Mouse (Mus musculus): ENCODE measurements at regions not wholly inside any gene's neighbourhood (a gene's known extent, or its start where the extent isn't known, plus 50 kb on each side); places are given as distances from the start of the nearest gene placed in this dataset.

DNA sequence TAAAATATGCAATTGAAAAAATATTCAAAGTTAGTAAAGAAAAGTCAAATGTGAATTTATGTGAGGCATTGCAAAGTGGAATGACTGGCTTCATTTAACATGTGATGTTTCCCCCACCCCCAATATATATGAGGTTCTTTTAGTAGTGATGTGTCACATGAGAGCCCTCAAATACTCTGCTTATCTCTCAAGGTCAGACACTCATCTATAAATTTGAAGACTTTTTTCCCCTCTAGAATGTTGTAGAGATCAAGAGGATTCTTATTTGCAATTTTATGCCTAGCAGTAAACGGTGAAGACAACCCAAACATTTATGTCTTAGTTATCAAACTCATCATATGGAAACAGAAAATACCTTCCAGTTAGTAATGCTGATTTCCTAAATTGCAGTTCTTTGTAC is 457.8 kb upstream of the Tusc1 start:
- H3K4me1 ChIP-seq (ENCODE audit: control insufficient read depth, insufficient read depth, low read length): no peaks in the 10 kb centered on the region
- H3K27me3 ChIP-seq (replicated peaks; ENCODE audit: control insufficient read depth, insufficient read depth, low read length): no peaks in the 10 kb centered on the region
- no peaks in the 10 kb centered on the region for H3K9me3 ChIP-seq (ENCODE audit: control insufficient read depth, low read length)
- WGBS: 70% methylated on average over 1 of the region's 1 CpGs
- H3K27ac ChIP-seq (ENCODE audit: low read length): no peak overlapping the region
- no peak for ATAC-seq
- H3K4me2 ChIP-seq (ENCODE audit: low read depth, low read length): no peak overlapping the region
- no peak overlapping the region for H3K4me3 ChIP-seq (ENCODE audit: low read length)
- H3K9ac ChIP-seq (ENCODE audit: low read depth, low read length): no peak overlapping the region
- H3K36me3 ChIP-seq (ENCODE audit: control insufficient read depth, insufficient read depth, low read length): no peaks in the 10 kb centered on the region

DNA sequence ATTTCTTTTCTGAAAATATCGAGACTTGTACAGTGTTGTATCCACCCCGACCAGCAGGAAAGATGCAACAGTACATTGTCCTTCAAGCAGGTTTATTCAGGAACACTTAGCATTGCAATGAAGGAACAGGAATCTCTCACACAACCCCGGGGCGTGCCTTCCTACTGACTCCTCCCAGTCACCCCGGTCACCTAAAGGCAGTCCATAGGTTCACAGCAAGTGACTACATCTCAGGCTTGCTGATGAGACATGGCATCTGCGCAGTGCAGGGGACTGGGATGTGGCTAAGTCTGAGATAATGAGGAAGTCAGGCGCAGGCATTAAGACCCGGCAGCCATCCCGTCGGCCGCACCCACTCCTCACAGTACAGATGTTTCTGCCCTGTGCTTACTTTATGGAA is 454.8 kb upstream of the Tusc1 start:
- 80% methylated on average over 11 of the region's 11 CpGs for WGBS
- no peak for ATAC-seq
- H3K4me3 ChIP-seq (ENCODE audit: low read length): no peak overlapping the region
- H3K4me2 ChIP-seq (ENCODE audit: low read depth, low read length): no peak overlapping the region
- H3K4me1 ChIP-seq (ENCODE audit: control insufficient read depth, insufficient read depth, low read length): no peaks in the 10 kb centered on the region
- no peak overlapping the region for H3K9ac ChIP-seq (ENCODE audit: low read depth, low read length)
- H3K27ac ChIP-seq (ENCODE audit: low read length): no peak overlapping the region
- H3K9me3 ChIP-seq (ENCODE audit: control insufficient read depth, low read length): no peaks in the 10 kb centered on the region
- no peaks in the 10 kb centered on the region for H3K36me3 ChIP-seq (ENCODE audit: control insufficient read depth, insufficient read depth, low read length)
- H3K27me3 ChIP-seq (replicated peaks; ENCODE audit: control insufficient read depth, insufficient read depth, low read length): no peaks in the 10 kb centered on the region

GRCm38 (mm10) chr4:93754497-93754896 is 419.2 kb upstream of the Tusc1 start:
- no peak for ATAC-seq
- Histone ChIP-seq H3K27ac (ENCODE audit: low read length) (no peak overlapping the region), H3K27me3 (replicated peaks; ENCODE audit: control insufficient read depth, insufficient read depth, low read length) (no peaks in the 10 kb centered on the region), H3K4me2 (ENCODE audit: low read depth, low read length) (no peak overlapping the region), H3K36me3 (ENCODE audit: control insufficient read depth, insufficient read depth, low read length) (no peaks in the 10 kb centered on the region), H3K4me1 (ENCODE audit: control insufficient read depth, insufficient read depth, low read length) (no peaks in the 10 kb centered on the region), H3K9ac (ENCODE audit: low read depth, low read length) (no peak overlapping the region), H3K9me3 (ENCODE audit: control insufficient read depth, low read length) (no peaks in the 10 kb centered on the region), H3K4me3 (ENCODE audit: low read length) (no peak overlapping the region)
- WGBS: 92% methylated on average over 2 of the region's 2 CpGs

GRCm38 (mm10) chr4:93746326-93746725 is 411.0 kb upstream of the Tusc1 start:
- Histone ChIP-seq H3K9me3 (ENCODE audit: control insufficient read depth, low read length) (no peaks in the 10 kb centered on the region), H3K4me3 (ENCODE audit: low read length) (no peak overlapping the region), H3K4me2 (ENCODE audit: low read depth, low read length) (no peak overlapping the region), H3K4me1 (ENCODE audit: control insufficient read depth, insufficient read depth, low read length) (no peaks in the 10 kb centered on the region), H3K27ac (ENCODE audit: low read length) (no peak overlapping the region), H3K36me3 (ENCODE audit: control insufficient read depth, insufficient read depth, low read length) (no peaks in the 10 kb centered on the region), H3K9ac (ENCODE audit: low read depth, low read length) (no peak overlapping the region), H3K27me3 (replicated peaks; ENCODE audit: control insufficient read depth, insufficient read depth, low read length) (no peaks in the 10 kb centered on the region)
- ATAC-seq: no peak
- WGBS: 39% methylated on average over 2 of the region's 2 CpGs

DNA sequence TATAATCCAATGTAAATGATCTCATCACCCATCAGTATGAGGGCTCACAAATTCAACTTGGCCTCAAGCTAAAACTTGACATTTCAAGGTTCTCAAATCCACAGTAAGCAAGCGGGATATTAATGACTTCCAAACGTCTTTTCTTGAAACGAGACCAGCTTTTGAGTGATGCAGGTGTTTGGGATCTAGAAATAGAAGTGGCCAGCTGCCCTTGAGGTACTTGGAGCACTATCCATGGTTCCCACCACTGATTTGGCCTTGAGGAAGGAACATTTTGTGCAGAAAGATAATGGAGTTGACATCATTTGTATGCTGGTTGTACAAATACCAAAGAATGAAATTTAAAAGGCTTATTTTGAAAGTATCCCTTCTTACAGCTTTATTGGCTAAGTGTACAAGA is 378.4 kb upstream of the Tusc1 start:
- Histone ChIP-seq H3K27ac (ENCODE audit: low read length) (no peak overlapping the region), H3K36me3 (ENCODE audit: control insufficient read depth, insufficient read depth, low read length) (no peaks in the 10 kb centered on the region), H3K4me3 (ENCODE audit: low read length) (no peak overlapping the region), H3K9me3 (ENCODE audit: control insufficient read depth, low read length) (no peaks in the 10 kb centered on the region; the same call in 1 of the 2 replicates), H3K27me3 (replicated peaks; ENCODE audit: control insufficient read depth, insufficient read depth, low read length) (no peaks in the 10 kb centered on the region), H3K4me1 (ENCODE audit: control insufficient read depth, insufficient read depth, low read length) (no peaks in the 10 kb centered on the region), H3K4me2 (ENCODE audit: low read depth, low read length) (no peak overlapping the region), H3K9ac (ENCODE audit: low read depth, low read length) (no peak overlapping the region)
- WGBS: 65% methylated on average over 3 of the region's 3 CpGs
- no peak for ATAC-seq

GRCm38 (mm10) chr4:93676403-93677039 is 341.2 kb upstream of the Tusc1 start:
- no peaks in the 10 kb centered on the region for H3K9me3 ChIP-seq (ENCODE audit: control insufficient read depth, low read length)
- H3K4me1 ChIP-seq (ENCODE audit: control insufficient read depth, insufficient read depth, low read length): no peaks in the 10 kb centered on the region
- H3K9ac ChIP-seq (ENCODE audit: low read depth, low read length): no peak overlapping the region
- no peaks in the 10 kb centered on the region for H3K36me3 ChIP-seq (ENCODE audit: control insufficient read depth, insufficient read depth, low read length)
- no peak overlapping the region for H3K4me3 ChIP-seq (ENCODE audit: low read length)
- no peak for ATAC-seq
- H3K27me3 ChIP-seq (replicated peaks; ENCODE audit: control insufficient read depth, insufficient read depth, low read length): no peaks in the 10 kb centered on the region
- no peak overlapping the region for H3K4me2 ChIP-seq (ENCODE audit: low read depth, low read length)
- WGBS: 81% methylated on average over 8 of the region's 8 CpGs
- no peak overlapping the region for H3K27ac ChIP-seq (ENCODE audit: low read length)

DNA sequence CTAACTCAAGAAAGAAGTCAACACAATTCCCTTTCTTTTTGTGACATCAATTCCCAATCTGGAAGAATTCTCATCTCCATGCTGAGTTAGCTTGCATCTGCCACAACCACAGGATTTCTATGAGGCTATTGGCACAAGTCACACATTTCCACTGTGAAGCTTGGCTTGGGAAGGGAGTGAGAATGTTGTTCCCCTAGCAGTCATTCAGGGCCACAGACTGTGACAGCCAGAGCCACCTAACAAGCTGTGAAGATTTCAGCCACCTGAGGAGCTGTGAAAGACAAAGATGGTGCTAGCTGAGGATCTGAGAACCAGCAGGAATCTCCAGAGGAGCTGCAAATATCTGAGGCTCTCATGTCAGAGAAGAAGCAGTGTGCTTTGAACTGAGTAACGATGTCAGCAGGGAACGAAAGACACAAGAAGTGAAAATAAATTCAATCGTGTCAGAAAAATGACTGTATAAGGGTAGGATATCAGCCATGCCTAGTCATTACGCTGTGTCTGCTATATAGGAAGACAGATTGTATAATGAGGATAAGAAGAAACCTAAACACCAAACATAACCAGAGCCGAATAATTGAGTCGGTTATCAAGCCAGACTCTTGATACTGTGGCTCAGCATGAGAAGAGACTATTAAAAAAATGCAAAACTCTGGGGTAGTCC is 340.6 kb upstream of the Tusc1 start:
- H3K9ac ChIP-seq (ENCODE audit: low read depth, low read length): no peak overlapping the region
- no peak overlapping the region for H3K4me2 ChIP-seq (ENCODE audit: low read depth, low read length)
- H3K36me3 ChIP-seq (ENCODE audit: control insufficient read depth, insufficient read depth, low read length): no peaks in the 10 kb centered on the region
- H3K27ac ChIP-seq (ENCODE audit: low read length): no peak overlapping the region
- H3K9me3 ChIP-seq (ENCODE audit: control insufficient read depth, low read length): no peaks in the 10 kb centered on the region
- 68% methylated on average over 6 of the region's 6 CpGs for WGBS
- no peak for ATAC-seq
- no peak overlapping the region for H3K4me3 ChIP-seq (ENCODE audit: low read length)
- H3K4me1 ChIP-seq (ENCODE audit: control insufficient read depth, insufficient read depth, low read length): no peaks in the 10 kb centered on the region
- H3K27me3 ChIP-seq (replicated peaks; ENCODE audit: control insufficient read depth, insufficient read depth, low read length): no peaks in the 10 kb centered on the region

DNA sequence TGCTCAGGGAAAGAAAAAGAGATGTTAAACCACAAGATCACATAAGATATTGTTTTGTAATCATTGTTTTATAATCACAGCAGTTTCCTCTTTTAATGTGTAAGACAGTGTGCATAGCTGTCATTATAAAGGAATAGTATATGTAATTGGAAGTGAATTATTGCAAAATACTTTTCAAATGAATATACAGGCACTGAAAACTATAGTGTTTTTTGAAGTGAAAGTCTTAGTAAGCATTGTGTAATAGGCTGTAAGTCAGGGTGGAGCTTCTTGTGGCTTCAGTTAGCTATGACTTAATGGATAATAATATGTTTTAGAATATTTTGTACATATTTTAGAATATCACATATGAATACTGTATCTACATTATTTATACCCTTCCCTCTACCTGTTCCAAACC is 333.7 kb upstream of the Tusc1 start:
- H3K4me2 ChIP-seq (ENCODE audit: low read depth, low read length): no peak overlapping the region
- H3K27me3 ChIP-seq (replicated peaks; ENCODE audit: control insufficient read depth, insufficient read depth, low read length): no peaks in the 10 kb centered on the region
- no peak overlapping the region for H3K27ac ChIP-seq (ENCODE audit: low read length)
- H3K36me3 ChIP-seq (ENCODE audit: control insufficient read depth, insufficient read depth, low read length): no peaks in the 10 kb centered on the region
- H3K4me1 ChIP-seq (ENCODE audit: control insufficient read depth, insufficient read depth, low read length): no peaks in the 10 kb centered on the region
- H3K9ac ChIP-seq (ENCODE audit: low read depth, low read length): no peak overlapping the region
- no peak overlapping the region for H3K4me3 ChIP-seq (ENCODE audit: low read length)
- H3K9me3 ChIP-seq (ENCODE audit: control insufficient read depth, low read length): no peaks in the 10 kb centered on the region
- ATAC-seq: no peak

DNA sequence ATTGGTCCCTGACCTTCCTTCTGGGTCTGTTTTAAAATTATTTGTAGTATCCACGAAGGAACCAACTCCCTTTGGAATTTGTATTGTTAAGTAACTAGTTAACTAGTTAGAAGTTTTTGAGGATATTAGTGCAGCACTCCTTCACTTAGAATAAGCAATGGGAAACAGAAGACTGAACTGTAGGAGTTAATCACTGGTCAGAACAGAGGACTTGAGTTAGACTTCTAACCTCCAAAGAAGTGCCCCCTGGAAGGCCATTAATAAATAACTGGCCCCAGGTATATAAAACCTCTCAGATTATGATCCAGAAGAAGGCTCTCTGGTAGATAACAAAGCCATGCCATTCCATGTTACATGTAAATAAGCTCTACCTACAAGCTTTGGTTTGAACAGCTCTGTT is 329.0 kb upstream of the Tusc1 start:
- Histone ChIP-seq H3K27ac (ENCODE audit: low read length) (no peak overlapping the region), H3K9ac (ENCODE audit: low read depth, low read length) (no peak overlapping the region), H3K27me3 (replicated peaks; ENCODE audit: control insufficient read depth, insufficient read depth, low read length) (no peaks in the 10 kb centered on the region), H3K4me2 (ENCODE audit: low read depth, low read length) (no peak overlapping the region), H3K36me3 (ENCODE audit: control insufficient read depth, insufficient read depth, low read length) (no peaks in the 10 kb centered on the region), H3K4me3 (ENCODE audit: low read length) (no peak overlapping the region), H3K9me3 (ENCODE audit: control insufficient read depth, low read length) (no peaks in the 10 kb centered on the region), H3K4me1 (ENCODE audit: control insufficient read depth, insufficient read depth, low read length) (no peaks in the 10 kb centered on the region)
- ATAC-seq: no peak
- 70% methylated on average over 1 of the region's 1 CpGs for WGBS

- no peak overlapping the region for H3K4me2 ChIP-seq (ENCODE audit: low read depth, low read length)
- H3K9ac ChIP-seq (ENCODE audit: low read depth, low read length): no peak overlapping the region
- H3K27ac ChIP-seq (ENCODE audit: low read length): no peak overlapping the region
- H3K9me3 ChIP-seq (ENCODE audit: control insufficient read depth, low read length): no peaks in the 10 kb centered on the region
- no peak overlapping the region for H3K4me3 ChIP-seq (ENCODE audit: low read length)
- no peaks in the 10 kb centered on the region for H3K36me3 ChIP-seq (ENCODE audit: control insufficient read depth, insufficient read depth, low read length)
- 91% methylated on average over 1 of the region's 1 CpGs for WGBS
- ATAC-seq: no peak
- no peaks in the 10 kb centered on the region for H3K4me1 ChIP-seq (ENCODE audit: control insufficient read depth, insufficient read depth, low read length)
- H3K27me3 ChIP-seq (replicated peaks; ENCODE audit: control insufficient read depth, insufficient read depth, low read length): no peaks in the 10 kb centered on the region
These were observed 302.9 kb upstream of the Tusc1 start for GRCm38 (mm10) chr4:93638207-93638606.
